Mouse (Mus musculus) hindbrain, embryonic 16.5 days (tissue): ENCODE results near the gene Slco4a1. TPM values are rescaled to one million over a fixed set of nuclear protein-coding genes. Genes with fewer than 3 reads are reported as not detected.

ENCODE experiments used
- ATAC-seq: fragments of 200-750 bp; cut with Nextera tagmentation; 2 replicates; pipeline ENCODE4 v1.8.0; 2017; ENCODE audit warnings: moderate TSS enrichment, moderate library complexity
- H3K27ac ChIP-seq: fragments of 300-500 bp; sonication (generic); 2 replicates; pipeline ENCODE4 v1.5.1; 2014; ENCODE audit warnings: low read depth, mild to moderate bottlenecking, control low read depth, low read length, moderate library complexity
- H3K27me3 ChIP-seq: fragments of 300-500 bp; sonication (generic); replicated peaks from 2 replicates; pipeline ENCODE4 v1.6.1; 2014; ENCODE audit warnings: low read length; ENCODE audit not compliant: control insufficient read depth, insufficient read depth
- H3K36me3 ChIP-seq: fragments of 300-500 bp; sonication (generic); 2 replicates; pipeline ENCODE4 v1.6.1; 2014; ENCODE audit warnings: mild to moderate bottlenecking, low read length, moderate library complexity, mixed read lengths; ENCODE audit not compliant: control insufficient read depth, insufficient read depth
- H3K4me1 ChIP-seq: fragments of 300-500 bp; sonication (generic); 2 replicates; pipeline ENCODE4 v1.6.1; 2014; ENCODE audit warnings: low read depth, low read length; ENCODE audit not compliant: control insufficient read depth, insufficient read depth
- H3K4me2 ChIP-seq: fragments of 300-500 bp; sonication (generic); 2 replicates; pipeline ENCODE4 v1.6.1; 2014; ENCODE audit warnings: mild to moderate bottlenecking, low read length, control low read depth, moderate library complexity
- H3K4me3 ChIP-seq: fragments of 300-500 bp; sonication (generic); 2 replicates; pipeline ENCODE4 v1.5.1; 2014; ENCODE audit warnings: mild to moderate bottlenecking, low read length, control low read depth, moderate library complexity
- H3K9ac ChIP-seq: fragments of 300-500 bp; sonication (generic); 2 replicates; pipeline ENCODE4 v1.6.1; 2014; ENCODE audit warnings: low read depth, mild to moderate bottlenecking, control low read depth, low read length, moderate library complexity
- H3K9me3 ChIP-seq: fragments of 300-500 bp; sonication (generic); 2 replicates; pipeline ENCODE4 v1.6.1; 2014; ENCODE audit warnings: mild to moderate bottlenecking, low read length, moderate library complexity; ENCODE audit not compliant: control insufficient read depth
- WGBS: fragments of 180-500 bp; shearing (Covaris S2); extraction: QIAGEN DNeasy Blood & Tissue Kit; methylation state at CpG from one replicate; pipeline ENCODE4 v1.1.7; 2014; 5-methylcytosine and 5-hydroxymethylcytosine counted together
- polyA plus RNA-seq: library from polyadenylated mRNA; unstranded; fragments of >200 nt; fragmentation: Nextera tagmentation; extraction: Ambion mirVana; gene quantifications from 2 replicates; pipeline ENCODE4 v1.2.1, GENCODE M21; 2015

Slco4a1 gene
- polyA plus RNA-seq, 1 experiment from 2014 or later: 2.7 TPM

- no peak overlapping the region for H3K9ac ChIP-seq
- no peaks in the 10 kb centered on the region for H3K4me1 ChIP-seq
- WGBS: 78% methylated on average over 5 of the region's 5 CpGs
- no peaks in the 10 kb centered on the region for H3K9me3 ChIP-seq
- ATAC-seq: no peak
- H3K27me3 ChIP-seq: no peaks in the 10 kb centered on the region
- H3K4me2 ChIP-seq: no peak overlapping the region
- H3K27ac ChIP-seq: no peak overlapping the region
- no peak overlapping the region for H3K4me3 ChIP-seq
- H3K36me3 ChIP-seq: no peaks in the 10 kb centered on the region
Measured at GRCm38 (mm10) chr2:180442061-180442460, 14.0 kb upstream of the Slco4a1 start.

- H3K9ac ChIP-seq: no peak overlapping the region
- H3K4me1 ChIP-seq: no peaks in the 10 kb centered on the region
- no peaks in the 10 kb centered on the region for H3K9me3 ChIP-seq
- H3K4me2 ChIP-seq: no peak overlapping the region
- no peak for ATAC-seq
- no peaks in the 10 kb centered on the region for H3K36me3 ChIP-seq
- 69% methylated on average over 7 of the region's 7 CpGs for WGBS
- no peak overlapping the region for H3K4me3 ChIP-seq
- H3K27ac ChIP-seq: no peak overlapping the region
- no peaks in the 10 kb centered on the region for H3K27me3 ChIP-seq
Measured at GRCm38 (mm10) chr2:180443861-180444260, 12.2 kb upstream of the Slco4a1 start.

- H3K4me1 ChIP-seq: no peaks in the 10 kb centered on the region
- 39% methylated on average over 8 of the region's 9 CpGs for WGBS
- H3K4me2 ChIP-seq: no peak overlapping the region
- H3K4me3 ChIP-seq: no peak overlapping the region
- H3K36me3 ChIP-seq: no peaks in the 10 kb centered on the region
- H3K27ac ChIP-seq: no peak overlapping the region
- H3K9me3 ChIP-seq: no peaks in the 10 kb centered on the region
- ATAC-seq: no peak
- H3K27me3 ChIP-seq: no peaks in the 10 kb centered on the region
- H3K9ac ChIP-seq: no peak overlapping the region
Measured at GRCm38 (mm10) chr2:180444957-180445785, 10.9 kb upstream of the Slco4a1 start.

- H3K9me3 ChIP-seq: no peaks in the 10 kb centered on the region
- H3K4me1 ChIP-seq: no peaks in the 10 kb centered on the region
- no peak overlapping the region for H3K9ac ChIP-seq
- no peak overlapping the region for H3K27ac ChIP-seq
- WGBS: 94% methylated on average over 1 of the region's 1 CpGs
- ATAC-seq: no peak
- H3K27me3 ChIP-seq: no peaks in the 10 kb centered on the region
- H3K36me3 ChIP-seq: no peaks in the 10 kb centered on the region
- no peak overlapping the region for H3K4me3 ChIP-seq
- H3K4me2 ChIP-seq: no peak overlapping the region
Measured at GRCm38 (mm10) chr2:180445962-180446361, 10.1 kb upstream of the Slco4a1 start.

- no peak overlapping the region for H3K27ac ChIP-seq
- H3K9me3 ChIP-seq: no peaks in the 10 kb centered on the region
- no peaks in the 10 kb centered on the region for H3K27me3 ChIP-seq
- 78% methylated on average over 5 of the region's 5 CpGs for WGBS
- no peak for ATAC-seq
- no peak overlapping the region for H3K4me3 ChIP-seq
- H3K4me1 ChIP-seq: no peaks in the 10 kb centered on the region
- H3K9ac ChIP-seq: no peak overlapping the region
- H3K36me3 ChIP-seq: no peaks in the 10 kb centered on the region
- H3K4me2 ChIP-seq: no peak overlapping the region
Measured at GRCm38 (mm10) chr2:180449007-180449406, 7.0 kb upstream of the Slco4a1 start.

GRCm38 (mm10) chr2:180450529-180450928, 5.5 kb upstream of the Slco4a1 start:
- no peak overlapping the region for H3K9ac ChIP-seq
- H3K27me3 ChIP-seq: peaks cover 6% of the 10 kb centered on the region; the same call in 1 of the 2 replicates
- no peak overlapping the region for H3K4me3 ChIP-seq
- 76% methylated on average over 5 of the region's 5 CpGs for WGBS
- peaks cover 1% of the 10 kb centered on the region for H3K4me1 ChIP-seq
- no peak overlapping the region for H3K27ac ChIP-seq
- no peaks in the 10 kb centered on the region for H3K36me3 ChIP-seq
- no peak for ATAC-seq
- no peak overlapping the region for H3K4me2 ChIP-seq
- no peaks in the 10 kb centered on the region for H3K9me3 ChIP-seq

- Histone ChIP-seq H3K4me2 (peak overlapping the region; percentile 95), H3K27me3 (peaks cover 19% of the 10 kb centered on the region; the same call in 1 of the 2 replicates), H3K27ac (peak overlapping the region; percentile 40; the same call in 1 of the 2 replicates), H3K36me3 (no peaks in the 10 kb centered on the region), H3K4me1 (peaks cover 12% of the 10 kb centered on the region), H3K4me3 (peak overlapping the region; percentile 64), H3K9ac (peak overlapping the region; percentile 65), H3K9me3 (no peaks in the 10 kb centered on the region)
- WGBS: under 1% methylated on average over 23 of the region's 28 CpGs
- ATAC-seq: no peak; the same call in 1 of the 2 replicates
Measured at GRCm38 (mm10) chr2:180456705-180457104, 660 bp downstream of the Slco4a1 start.

- Histone ChIP-seq H3K27me3 (peaks cover 19% of the 10 kb centered on the region; the same call in 1 of the 2 replicates), H3K4me3 (no peak overlapping the region), H3K4me1 (peaks cover 12% of the 10 kb centered on the region), H3K27ac (no peak overlapping the region), H3K9ac (no peak overlapping the region), H3K36me3 (no peaks in the 10 kb centered on the region), H3K9me3 (no peaks in the 10 kb centered on the region), H3K4me2 (no peak overlapping the region; the same call in 1 of the 2 replicates)
- WGBS: 41% methylated on average over 2 of the region's 2 CpGs
- ATAC-seq: no peak
Measured at GRCm38 (mm10) chr2:180457680-180458079, 1.6 kb downstream of the Slco4a1 start.

GRCm38 (mm10) chr2:180459437-180459836, 3.4 kb downstream of the Slco4a1 start:
- Histone ChIP-seq H3K4me2 (no peak overlapping the region), H3K27ac (no peak overlapping the region), H3K9ac (no peak overlapping the region), H3K4me3 (no peak overlapping the region), H3K9me3 (no peaks in the 10 kb centered on the region), H3K36me3 (no peaks in the 10 kb centered on the region), H3K27me3 (peaks cover 19% of the 10 kb centered on the region; the same call in 1 of the 2 replicates), H3K4me1 (peaks cover 12% of the 10 kb centered on the region)
- no peak for ATAC-seq
- 86% methylated on average over 4 of the region's 4 CpGs for WGBS
